Mouse (Mus musculus) layer of hippocampus, postnatal 25 days (tissue): ENCODE measurements around the gene Dgka. TPM values are rescaled to one million over a fixed set of nuclear protein-coding genes. Genes with fewer than 3 reads are reported as not detected.

Experiments used
- DNase-seq, 2 experiments: peaks; one replicate each; pipeline ENCODE4 v3.0.0; 2022; ENCODE audit warnings: mixed read lengths in 2 of 2, low spot score in 1 of 2; ENCODE audit errors: extremely low spot score in 1 of 2
- total RNA-seq, 2 experiments: library from RNA; stranded (reverse); gene quantifications; 2 replicates each; pipeline ENCODE4 v1.2.3; 2021

Dgka gene
- 1 to 10 TPM; 9.3 to 9.8 TPM for total RNA-seq

DNA sequence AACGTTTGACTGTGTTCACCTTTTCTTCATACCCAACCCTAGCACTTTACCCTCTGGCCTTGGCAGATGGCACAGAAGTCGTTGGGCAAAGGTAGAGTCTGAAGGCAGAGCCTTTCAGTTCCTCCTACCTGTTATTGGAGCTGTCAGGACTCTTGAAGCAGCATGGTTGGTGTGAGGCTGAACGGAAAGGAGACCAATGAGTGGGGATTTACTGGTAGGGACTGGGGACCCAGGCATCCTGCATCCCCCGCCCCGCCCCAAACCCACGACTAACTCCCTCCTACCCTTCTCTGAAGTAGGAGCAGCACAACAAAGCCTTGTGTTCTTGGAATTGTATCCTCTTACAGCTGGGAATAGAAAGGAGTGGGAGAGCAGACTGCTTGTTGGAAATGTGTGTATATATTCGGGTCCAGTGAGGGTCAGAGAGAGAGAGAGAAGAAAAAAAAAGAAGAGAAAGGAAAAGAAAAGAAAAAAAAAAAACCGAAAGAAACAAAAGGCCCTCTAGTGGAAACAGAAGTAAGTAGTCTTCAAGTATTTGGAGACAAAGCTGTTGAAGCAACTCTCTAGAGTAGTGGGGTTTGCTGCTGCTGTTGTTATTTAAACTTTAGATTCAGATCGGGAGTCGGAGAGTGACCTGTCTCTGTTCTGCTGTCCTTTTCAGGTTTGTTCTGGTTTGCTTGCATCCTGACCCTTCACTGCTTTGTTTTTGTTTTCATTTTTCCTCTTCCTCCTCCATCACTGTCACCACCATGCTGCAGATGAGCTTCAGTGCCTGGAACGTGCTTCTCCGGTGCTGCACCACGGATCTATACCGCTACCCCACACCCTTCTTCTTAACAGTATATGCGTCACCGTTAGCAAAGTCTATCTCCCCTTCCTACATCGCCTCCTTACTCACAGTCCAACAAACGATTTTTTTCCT is at the start of gene Dgka:
Gene Dgka (minus strand): TSS at position 176 of the 922 bp plus-strand sequence.
- DNase-seq: no peak

DNA sequence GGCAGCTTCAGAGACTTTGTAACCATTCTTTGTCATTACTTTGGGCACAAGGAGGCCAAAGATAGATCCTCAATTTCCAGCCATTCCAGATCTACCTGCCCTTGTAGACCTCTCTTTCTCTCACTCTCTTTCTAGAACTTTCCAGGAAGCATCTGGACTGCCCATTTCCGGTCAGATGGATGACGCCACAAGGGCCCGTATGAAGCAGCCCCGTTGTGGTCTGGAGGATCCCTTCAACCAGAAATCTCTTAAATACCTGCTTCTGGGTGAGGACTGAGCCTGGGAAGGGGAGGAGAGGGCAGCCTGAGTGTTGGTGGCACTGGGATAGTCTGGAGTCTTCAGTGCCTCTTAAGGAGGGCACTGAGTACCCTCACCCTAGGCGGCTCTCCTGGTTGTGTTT is 49.7 kb upstream of the Dgka start:
- DNase-seq: no peak

DNA sequence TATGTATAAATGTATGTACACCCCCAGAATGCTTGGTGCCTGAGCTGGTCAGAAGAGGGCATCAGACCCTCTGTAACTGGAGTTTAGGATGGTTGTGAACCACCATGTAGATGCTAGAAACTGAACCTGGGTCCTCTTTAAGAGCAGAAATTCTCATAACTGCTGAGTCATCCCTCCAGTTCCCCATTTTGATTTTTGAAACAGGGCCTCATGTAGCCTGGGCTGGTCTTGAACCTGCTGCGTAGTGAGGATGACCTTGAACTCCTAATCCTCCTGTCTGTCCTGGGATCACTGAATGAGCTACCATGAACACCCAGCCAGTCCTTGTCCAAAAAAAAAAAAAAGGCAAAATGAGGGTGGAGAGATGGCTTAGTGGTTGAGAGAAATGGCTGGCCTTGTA is 48.6 kb upstream of the Dgka start:
- DNase-seq: no peak

DNA sequence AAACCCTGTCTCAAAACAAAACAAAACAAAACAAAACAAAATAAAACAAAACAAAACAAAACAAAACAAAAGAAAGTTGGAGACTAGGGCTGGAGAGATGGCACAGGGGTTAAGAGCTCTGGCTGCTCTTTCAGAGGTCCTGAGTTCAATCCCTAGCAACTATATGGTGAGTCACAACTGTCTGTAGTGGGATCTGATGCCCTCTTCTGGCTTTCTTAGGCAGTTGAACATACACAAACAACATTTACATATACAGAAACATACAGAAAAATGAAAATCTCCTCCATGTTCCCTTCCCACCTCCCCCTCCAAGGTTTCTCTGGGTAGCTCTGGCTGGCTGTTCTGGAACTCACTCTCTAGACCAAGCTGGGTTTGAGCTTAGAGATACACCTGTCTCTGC is 47.4 kb upstream of the Dgka start:
- no peak for DNase-seq

DNA sequence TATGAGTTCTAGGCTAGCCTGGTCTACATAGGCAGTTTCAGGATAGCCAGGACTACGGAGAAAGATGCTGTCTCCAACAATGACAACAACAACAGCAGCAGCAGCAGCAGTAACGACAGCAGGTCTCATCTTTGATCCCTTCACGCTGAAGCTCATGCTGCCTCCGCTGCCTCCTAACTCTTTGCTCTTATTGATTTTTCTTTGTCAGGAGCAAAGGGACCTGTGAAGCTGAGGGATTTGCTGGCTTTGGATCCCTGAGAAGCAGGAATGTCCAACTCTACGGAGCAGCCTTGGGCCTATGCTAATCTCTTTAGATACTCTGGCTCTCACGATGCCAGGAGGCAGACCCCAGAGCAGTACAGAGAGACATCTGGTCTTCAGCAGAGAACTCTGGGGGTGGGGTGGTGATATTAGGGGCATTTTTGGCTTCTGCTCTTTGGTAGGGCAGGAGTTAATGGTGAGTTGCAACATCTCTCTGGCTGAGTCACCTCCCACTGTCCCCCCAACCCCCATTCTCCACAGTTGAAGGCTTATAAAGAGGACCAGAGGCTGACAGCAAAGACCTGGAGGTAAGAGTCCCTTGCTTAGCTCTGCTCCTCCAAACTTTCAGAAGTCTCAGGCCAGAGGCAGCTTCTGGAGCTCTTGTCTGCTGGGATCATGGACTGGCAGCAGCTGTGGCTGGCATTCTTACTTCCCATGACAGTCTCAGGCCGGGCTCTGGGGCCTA is 45.9 kb upstream of the Dgka start, which contains the start of gene Mmp19:
Gene Mmp19 (plus strand): TSS at position 513 of the 727 bp plus-strand sequence.
- no peak for DNase-seq

DNA sequence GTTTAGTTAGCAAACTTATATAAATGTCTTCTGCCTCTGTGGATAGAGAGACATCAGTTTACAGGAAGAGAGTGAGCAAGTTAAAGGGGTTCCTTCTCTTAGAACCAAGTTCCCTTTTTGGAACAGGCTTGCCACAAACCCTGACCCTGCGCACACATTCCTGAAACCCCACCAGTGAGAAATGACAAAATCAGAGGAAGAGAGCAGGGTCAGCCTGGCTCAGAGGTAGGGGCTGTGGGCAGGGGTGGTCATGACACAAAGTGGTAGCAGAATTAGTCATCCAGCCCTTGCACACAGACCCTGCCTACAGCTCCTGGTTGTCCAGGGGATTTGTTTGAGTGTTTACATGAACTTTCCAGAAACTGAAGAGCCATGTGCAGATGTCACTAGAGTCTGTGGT is 35.5 kb upstream of the Dgka start:
- no peak for DNase-seq

DNA sequence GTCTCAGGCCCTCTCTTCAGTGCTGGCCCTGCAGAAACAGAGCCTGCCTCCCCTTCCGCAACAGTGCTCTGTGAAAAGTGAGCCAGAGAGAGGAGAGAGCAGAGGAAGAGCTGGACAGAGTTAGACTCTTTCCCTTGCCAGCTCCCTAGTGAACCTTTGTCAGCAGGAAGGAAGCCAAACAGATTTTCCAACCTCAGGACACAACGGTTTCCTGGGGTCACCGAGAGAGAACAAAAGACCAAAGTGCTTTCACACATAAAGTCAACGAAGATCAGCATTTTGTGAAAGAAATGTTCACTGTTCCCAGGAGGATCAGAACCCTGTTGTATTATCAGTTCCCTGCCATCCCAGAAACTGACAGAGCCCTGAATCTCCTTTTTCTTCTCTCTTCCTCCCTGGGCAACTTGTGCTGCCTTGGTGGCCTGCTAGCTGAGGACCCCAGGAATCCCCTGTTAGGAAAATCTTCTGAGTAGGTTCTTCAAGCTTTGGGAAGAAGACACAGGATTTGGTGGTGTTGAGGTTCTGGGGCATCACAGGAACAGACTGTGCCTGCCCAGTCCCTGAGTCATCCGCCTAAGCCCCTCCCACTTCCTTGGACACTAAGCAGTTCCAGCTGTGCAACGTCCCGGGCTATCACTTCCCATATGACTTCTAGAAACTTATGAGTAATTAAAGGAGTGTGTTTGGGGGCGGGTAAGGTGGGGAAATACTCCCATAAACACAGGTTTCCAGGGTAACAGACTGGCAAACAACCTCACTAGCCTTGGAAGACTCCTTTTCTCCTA is 34.5 kb upstream of the Dgka start:
- no peak for DNase-seq

DNA sequence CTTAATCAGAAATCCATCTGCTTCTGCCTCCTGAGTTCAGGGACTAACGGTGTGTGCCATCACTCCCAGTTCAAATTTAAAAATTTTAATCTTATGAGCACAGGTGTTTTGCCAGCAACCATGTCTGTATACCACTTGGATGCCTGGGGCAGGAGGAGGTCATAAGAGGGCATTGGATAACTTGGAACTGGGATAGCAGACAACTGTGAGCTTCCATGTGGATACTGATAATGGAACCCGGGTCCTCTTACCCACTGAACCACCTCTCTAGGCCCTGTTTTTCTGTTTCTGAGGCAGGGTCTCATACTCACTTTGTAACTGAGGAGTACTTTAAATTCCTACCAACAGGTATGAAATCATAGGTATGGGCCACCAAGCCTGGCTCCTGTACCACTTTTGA is 33.8 kb upstream of the Dgka start:
- DNase-seq: no peak

DNA sequence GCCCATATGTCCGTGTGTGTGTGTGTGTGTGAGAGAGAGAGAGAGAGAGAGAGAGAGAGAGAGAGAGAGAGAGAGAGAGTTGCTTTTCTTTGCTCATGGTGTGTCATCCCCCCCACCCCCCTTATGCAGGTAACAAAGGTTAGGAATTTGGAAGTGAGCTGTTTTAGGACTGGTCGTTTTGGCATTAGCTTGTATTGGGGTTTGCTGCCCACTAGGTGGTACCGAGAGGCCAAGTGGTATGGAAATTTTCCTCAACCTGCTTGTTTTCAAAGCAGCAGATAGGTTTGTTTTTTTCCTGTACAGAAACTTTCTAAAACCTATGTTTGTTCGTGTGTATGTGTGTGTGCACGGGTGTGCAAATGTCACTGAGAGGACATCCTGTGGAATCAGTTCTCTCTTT is 29.0 kb upstream of the Dgka start:
- DNase-seq: no peak

DNA sequence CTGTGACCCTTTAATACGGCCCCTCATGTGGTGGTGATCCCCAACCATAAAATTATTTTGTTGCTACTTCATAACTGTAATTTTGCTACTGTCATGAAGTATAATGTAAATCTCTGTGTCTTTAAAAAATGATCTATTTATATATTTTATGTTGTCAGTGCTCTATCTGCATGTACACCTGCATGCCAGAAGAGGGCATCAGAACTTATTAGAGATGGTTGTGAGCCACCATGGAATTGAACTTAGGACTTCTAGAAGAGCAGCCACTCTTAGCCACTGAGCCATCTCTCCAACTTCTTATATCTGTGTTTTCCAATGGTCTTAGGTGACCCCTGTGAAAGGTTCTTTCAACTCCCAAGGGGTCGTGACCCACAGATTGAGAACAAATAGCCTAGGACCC is 28.2 kb upstream of the Dgka start:
- DNase-seq: no peak

DNA sequence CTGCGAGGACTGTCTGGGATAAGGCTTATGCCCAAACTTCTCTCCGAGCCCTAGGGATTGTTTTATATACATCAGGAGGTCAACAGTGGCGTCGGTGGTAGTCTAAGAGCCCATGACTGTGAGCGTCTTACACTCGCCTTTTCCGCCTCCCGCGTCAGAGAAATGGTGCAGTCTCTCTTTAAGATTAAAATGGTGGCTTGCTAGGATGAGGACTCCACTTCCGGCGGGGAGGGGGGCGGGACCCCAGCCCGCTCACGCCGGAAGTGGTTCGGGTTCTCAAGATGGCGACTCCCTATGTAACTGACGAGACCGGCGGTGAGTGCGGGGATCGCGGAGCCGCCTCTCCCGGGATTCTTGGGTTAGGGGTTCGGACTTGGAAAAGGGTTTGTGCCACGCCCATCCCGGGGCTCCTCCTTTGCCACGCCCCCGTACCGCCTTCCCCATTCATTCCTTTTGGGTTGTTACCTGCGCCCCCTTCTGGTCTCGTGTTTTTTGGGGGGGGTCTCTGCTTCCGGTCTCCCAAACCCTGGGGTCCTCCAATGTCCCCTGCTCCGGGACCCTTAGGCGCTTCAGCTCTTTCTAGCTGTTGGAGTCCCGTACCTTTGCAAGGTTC is 3.7 kb upstream of the Dgka start:
- DNase-seq: peak; percentile 64 to 72

DNA sequence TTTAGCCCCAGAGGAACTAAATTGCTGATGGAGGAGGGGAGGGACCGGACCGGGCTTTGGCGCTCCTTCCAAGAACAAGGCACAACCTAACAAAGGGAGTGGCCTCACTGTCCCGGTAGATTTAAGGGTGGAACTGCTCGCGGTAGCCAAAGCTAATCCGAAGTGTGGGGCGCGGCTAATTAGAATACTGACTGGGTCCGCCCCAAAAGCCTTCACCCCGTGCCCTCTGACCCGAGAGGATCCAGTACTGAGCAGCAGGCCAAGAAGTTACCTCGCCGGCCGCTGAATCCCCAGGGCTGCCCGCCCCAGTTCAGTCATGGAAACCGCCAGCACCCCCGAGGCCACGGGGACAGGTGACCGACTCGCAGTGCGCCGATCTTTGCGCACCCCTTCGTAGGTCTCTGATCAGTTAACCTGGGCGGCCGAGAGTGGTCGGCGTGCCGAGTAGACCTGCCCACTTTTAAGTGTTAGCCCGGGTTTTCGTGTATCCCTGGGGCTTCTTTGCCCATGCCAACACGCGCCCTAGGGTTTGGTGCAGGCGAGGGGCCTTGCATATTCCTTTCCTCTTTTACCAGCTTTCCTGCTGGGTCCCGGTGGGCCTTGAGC is 3.1 kb upstream of the Dgka start, which contains the start of gene Pym1:
Gene Pym1 (plus strand): TSS at position 244 of the 606 bp plus-strand sequence.
- peak; percentile 42 to 43 for DNase-seq

DNA sequence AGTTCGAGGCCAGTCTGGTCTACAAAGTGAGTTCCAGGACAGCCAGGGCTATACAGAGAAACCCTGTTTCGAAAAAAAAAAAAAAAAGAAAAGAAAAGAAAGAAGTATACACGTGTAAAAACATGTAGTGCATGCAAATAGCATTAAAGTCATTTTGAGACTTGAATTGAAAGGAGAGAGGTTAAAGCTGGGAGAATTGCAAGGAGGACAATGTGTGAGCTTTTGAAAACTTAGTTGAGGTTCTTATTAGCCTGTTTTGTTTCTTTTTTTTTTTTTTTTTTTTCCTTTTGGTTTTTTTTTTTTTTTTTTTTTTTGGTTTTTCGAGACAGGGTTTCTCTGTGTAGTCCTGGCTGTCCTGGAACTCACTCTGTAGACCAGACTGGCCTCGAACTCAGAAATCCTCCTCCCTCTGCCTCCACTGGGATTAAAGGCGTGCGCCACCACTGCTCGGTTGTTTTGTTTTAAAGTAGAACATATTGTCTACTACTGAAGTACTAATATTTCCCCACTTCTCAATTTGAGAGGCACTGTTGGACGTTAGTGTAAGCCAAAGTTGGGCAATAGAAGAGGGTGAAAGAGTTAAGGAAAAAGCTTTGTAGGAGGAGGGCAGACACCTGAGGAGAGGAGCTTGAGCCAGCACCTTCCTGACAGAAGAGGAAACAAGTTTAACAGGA is 2.5 kb upstream of the Dgka start:
- DNase-seq: no peak

DNA sequence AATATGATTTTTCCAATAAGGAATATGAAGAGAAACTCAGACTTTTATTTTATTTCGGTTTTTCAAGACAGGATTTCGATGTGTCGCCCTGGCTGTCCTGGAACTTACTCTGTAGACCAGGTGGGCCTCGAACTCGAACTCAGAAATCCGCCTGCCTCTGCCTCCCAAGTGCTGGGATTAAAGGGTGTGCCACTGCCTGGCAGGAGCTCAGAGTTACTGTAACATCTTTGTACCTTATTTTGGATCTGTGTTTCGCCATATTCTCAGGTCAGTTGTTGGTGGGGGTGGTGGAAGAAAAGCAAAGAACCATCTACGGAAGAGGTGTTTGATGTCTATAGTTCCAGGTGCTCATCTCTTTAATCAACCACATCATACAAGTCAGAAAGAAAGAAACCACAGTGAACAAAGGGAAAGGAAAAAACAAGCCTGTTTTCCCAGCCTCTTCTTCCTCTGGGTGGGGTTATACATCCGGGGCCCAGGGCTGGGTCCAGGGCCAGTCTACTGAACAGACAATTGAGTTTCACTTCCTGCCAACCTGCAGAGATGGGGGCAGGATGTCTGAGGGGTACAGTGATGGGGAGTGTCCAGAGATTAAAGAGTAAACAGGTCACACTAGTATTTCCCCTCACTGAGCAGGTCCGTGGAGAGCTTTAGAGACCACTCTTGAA is 1.4 kb upstream of the Dgka start:
- DNase-seq: no peak

DNA sequence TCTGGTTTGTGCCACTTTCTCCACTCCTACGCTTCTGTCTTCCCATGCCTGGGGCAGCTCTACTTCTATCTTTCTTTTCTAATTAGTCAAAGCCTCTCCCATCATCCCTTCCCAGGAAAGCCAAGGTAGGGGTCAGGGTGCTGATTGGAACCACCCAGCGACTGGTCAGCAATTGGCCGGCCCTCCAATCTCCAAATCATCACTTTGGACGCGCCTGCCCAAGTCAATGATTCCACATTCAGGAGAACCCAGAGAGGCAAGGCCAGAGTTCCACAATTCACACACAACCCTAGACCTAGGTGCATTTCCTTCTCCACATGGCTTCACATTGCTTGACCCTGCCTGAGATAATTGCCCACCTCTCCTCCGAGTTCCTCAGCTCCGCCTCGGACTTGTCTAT is 444 bp downstream of the Dgka start:
- no peak for DNase-seq

DNA sequence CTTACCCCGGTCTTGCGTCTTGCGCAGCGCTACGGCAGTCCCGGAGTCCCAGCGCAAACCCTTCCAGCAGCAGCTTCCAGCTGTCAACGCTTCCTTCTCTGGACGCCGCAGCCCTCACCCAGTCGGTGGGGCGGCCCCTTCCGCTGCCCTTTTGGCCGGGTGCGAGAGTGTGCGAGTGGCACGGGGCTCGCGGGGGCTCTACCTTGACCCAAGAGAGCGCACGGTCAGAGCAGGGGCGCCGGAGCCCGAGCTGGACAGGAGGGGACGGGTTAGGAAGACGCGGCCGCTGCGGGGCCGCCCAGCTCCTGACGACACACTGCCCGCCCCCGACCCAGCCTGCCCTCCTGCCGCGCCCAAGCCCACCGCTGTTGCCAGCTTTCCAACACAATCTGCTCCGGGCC is 864 bp downstream of the Dgka start:
- peak; percentile 37 to 38 for DNase-seq

DNA sequence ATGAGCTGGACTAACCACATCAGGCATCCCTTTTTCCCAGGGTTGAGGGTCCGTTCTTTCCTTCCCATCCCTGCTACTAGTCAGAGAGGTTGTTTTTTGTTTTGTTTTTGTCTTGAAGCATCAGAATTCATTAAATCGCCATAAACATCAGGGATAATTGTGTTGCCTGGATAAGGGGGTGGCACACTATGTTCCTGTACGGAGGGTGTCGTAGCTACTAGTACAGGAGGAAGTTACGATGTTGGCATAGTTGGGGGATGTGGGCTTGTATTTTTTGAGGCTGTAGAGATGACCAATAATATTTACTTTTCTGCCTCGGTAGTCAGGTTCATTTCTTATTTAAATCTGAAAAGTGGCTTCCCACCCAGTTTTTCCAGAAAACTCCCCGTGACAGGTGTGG is 1.4 kb downstream of the Dgka start:
- DNase-seq: no peak

DNA sequence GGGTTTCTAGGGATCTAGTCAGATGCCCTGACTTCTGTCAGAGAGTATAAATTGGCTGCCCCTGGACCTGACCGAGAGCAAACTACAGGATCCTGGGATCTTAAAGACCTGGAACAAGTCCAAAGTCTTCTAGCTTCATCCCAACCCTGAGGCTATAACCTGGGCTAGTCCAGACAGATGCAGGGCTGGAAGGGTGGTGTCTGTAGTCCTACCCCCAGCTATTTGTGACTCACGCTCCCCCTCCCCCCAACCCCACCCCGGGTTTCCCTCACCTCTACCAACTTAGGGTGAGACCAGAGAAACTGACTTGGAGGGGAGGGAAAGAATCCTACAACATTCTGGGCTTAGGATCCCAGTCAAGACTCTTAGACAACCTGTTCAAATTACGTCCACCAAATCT is 2.0 kb downstream of the Dgka start:
- no peak for DNase-seq

DNA sequence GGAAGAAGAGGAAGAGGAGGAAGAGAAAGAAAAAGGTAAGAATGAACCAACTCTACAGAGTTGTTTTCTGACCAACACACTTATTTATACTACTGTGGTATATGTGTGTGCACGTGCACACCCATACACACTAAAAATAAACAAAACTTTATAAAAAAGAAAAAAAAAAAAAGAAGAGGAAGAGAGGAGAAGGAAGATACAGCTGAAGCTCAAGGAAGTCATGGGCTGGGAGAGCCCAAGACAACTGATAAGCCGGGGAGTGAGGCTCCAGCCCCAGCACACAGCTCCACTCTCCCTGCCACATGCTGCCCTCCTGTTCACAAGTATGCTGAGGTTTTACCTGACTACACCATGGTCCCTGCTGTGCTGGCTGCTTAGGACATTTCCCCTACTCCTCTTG is 4.4 kb downstream of the Dgka start:
- DNase-seq: no peak
